13 mouse cellular contexts compared by ENCODE assay signal in genomic region chr12:113133260-113133659, GRCm38 (mm10). TPM values are rescaled to one million over a fixed set of nuclear protein-coding genes. Genes with fewer than 3 reads are reported as not detected.
DNase-seq lines count a peak whose midpoint lies in the region; ATAC-seq and TF ChIP-seq lines count a peak whose summit lies in the region.
"Had no signal": no experiment of that assay in that cellular context is flagged by ENCODE, and none has a peak within 500 bp of the region (broad histone marks: within the 10 kb centered on the region; RNA-seq: fewer than 3 reads in every experiment).

No protein-coding gene starts in this region.

- H3K27ac ChIP-seq in forebrain, embryonic 12.5 days = no peak overlapping the region
- no peak overlapping the region for H3K27ac ChIP-seq in forebrain, embryonic 14.5 days (ENCODE audit: low read depth, low read length)
- H3K27ac ChIP-seq in kidney, postnatal 0 days = no peak overlapping the region
- peak overlapping the region; percentile 98 for H3K27ac ChIP-seq in heart, embryonic 16.5 days (ENCODE audit: low read length)
- H3K27ac ChIP-seq: embryonic facial prominence, embryonic 13.5 days; neural tube, embryonic 12.5 days had no signal

- H3K4me3 ChIP-seq in forebrain, embryonic 12.5 days (replicated peaks) = no peak overlapping the region
- no peak overlapping the region for H3K4me3 ChIP-seq in forebrain, embryonic 14.5 days (ENCODE audit: low read depth, low read length)
- H3K4me3 ChIP-seq in kidney, postnatal 0 days (replicated peaks; ENCODE audit: low read depth, low read length) = no peak overlapping the region
- H3K4me3 ChIP-seq in heart, embryonic 16.5 days (ENCODE audit: low read length) = no peak overlapping the region
- H3K4me3 ChIP-seq: embryonic facial prominence, embryonic 13.5 days; neural tube, embryonic 12.5 days had no signal

- H3K9ac ChIP-seq in forebrain, embryonic 12.5 days = peak overlapping the region; percentile 4; the same call in 1 of the 2 replicates
- no peak overlapping the region for H3K9ac ChIP-seq in forebrain, embryonic 14.5 days (ENCODE audit: low read length)
- H3K9ac ChIP-seq in kidney, postnatal 0 days (ENCODE audit: low read depth, low read length) = 0 out of 2 replicates have a peak overlapping the region, but pooled peaks have one; percentile 2
- H3K9ac ChIP-seq in heart, embryonic 16.5 days (ENCODE audit: low read length) = peak overlapping the region; percentile 60
- H3K9ac ChIP-seq: embryonic facial prominence, embryonic 13.5 days; neural tube, embryonic 12.5 days had no signal

- ATAC-seq in forebrain, embryonic 12.5 days (ENCODE audit: low FRiP score) = no peak
- no peak for ATAC-seq in forebrain, embryonic 14.5 days
- ATAC-seq in kidney, postnatal 0 days (replicated peaks; ENCODE audit: low FRiP score, low read depth) = no peak
- ATAC-seq in heart, embryonic 16.5 days (replicated peaks; ENCODE audit: extremely low read depth, insufficient read depth, low FRiP score) = 0 out of 2 replicates have a peak, but pooled peaks have one; percentile 2

- no peak for DNase-seq in forebrain, embryonic 14.5 days (ENCODE audit: low spot score)
- DNase-seq in kidney, postnatal 0 days (ENCODE audit: low spot score) = no peak
- no peak for DNase-seq in kidney, adult 8-10 months
- peak; percentile 83 for DNase-seq in MN1 (ENCODE audit: low spot score)
- no peak for DNase-seq in urinary bladder, adult 2 months (ENCODE audit: low spot score)
- DNase-seq in embryo, embryonic 9.5 days (ENCODE audit: extremely low spot score) = no peak
- DNase-seq: right cerebral cortex, postnatal 25 days; thymus, postnatal 14 days had no signal

- no peaks in the 10 kb centered on the region for H3K27me3 ChIP-seq in forebrain, embryonic 12.5 days
- H3K27me3 ChIP-seq in forebrain, embryonic 14.5 days (replicated peaks; ENCODE audit: control insufficient read depth, insufficient read depth, low read length) = no peaks in the 10 kb centered on the region
- no peaks in the 10 kb centered on the region for H3K27me3 ChIP-seq in kidney, postnatal 0 days (ENCODE audit: insufficient read depth, low read length)
- no peaks in the 10 kb centered on the region for H3K27me3 ChIP-seq in heart, embryonic 16.5 days (ENCODE audit: control insufficient read depth, insufficient read depth, low read length)
- H3K27me3 ChIP-seq: embryonic facial prominence, embryonic 13.5 days; neural tube, embryonic 12.5 days had no signal

- no peaks in the 10 kb centered on the region for H3K9me3 ChIP-seq in forebrain, embryonic 12.5 days
- H3K9me3 ChIP-seq in forebrain, embryonic 14.5 days (replicated peaks; ENCODE audit: control insufficient read depth, low read length) = no peaks in the 10 kb centered on the region
- no peaks in the 10 kb centered on the region for H3K9me3 ChIP-seq in kidney, postnatal 0 days (replicated peaks; ENCODE audit: low read length)
- H3K9me3 ChIP-seq in heart, embryonic 16.5 days (replicated peaks; ENCODE audit: control insufficient read depth, low read length) = no peaks in the 10 kb centered on the region
- H3K9me3 ChIP-seq: embryonic facial prominence, embryonic 13.5 days; neural tube, embryonic 12.5 days had no signal

- no peak for TF ChIP-seq CTCF in kidney, postnatal 0 days (IDR thresholded peaks at IDR 0.05; ENCODE audit: low read depth)

- H3K4me1 ChIP-seq in forebrain, embryonic 12.5 days = peaks cover 7% of the 10 kb centered on the region; the same call in 1 of the 2 replicates
- H3K4me1 ChIP-seq in forebrain, embryonic 14.5 days (ENCODE audit: control insufficient read depth, insufficient read depth, low read length) = no peaks in the 10 kb centered on the region; the same call in 1 of the 2 replicates
- no peaks in the 10 kb centered on the region for H3K4me1 ChIP-seq in kidney, postnatal 0 days (replicated peaks; ENCODE audit: insufficient read depth, low read length)
- peaks cover 52% of the 10 kb centered on the region for H3K4me1 ChIP-seq in heart, embryonic 16.5 days (ENCODE audit: control insufficient read depth, insufficient read depth, low read length)

- H3K36me3 ChIP-seq in forebrain, embryonic 12.5 days (replicated peaks) = peaks cover 100% of the 10 kb centered on the region
- peaks cover 100% of the 10 kb centered on the region for H3K36me3 ChIP-seq in forebrain, embryonic 14.5 days (ENCODE audit: control insufficient read depth, insufficient read depth, low read length)
- H3K36me3 ChIP-seq in kidney, postnatal 0 days (ENCODE audit: insufficient read depth, low read length) = peaks cover 91% of the 10 kb centered on the region
- H3K36me3 ChIP-seq in heart, embryonic 16.5 days (ENCODE audit: control insufficient read depth, insufficient read depth) = peaks cover 68% of the 10 kb centered on the region

- WGBS in forebrain, embryonic 12.5 days = 90% methylated on average over 9 of the region's 9 CpGs
- 89% methylated on average over 9 of the region's 9 CpGs for WGBS in forebrain, embryonic 14.5 days
- WGBS in kidney, postnatal 0 days = 92% methylated on average over 9 of the region's 9 CpGs
- 72% methylated on average over 9 of the region's 9 CpGs for WGBS in heart, embryonic 16.5 days

- no peak overlapping the region for H3K4me2 ChIP-seq in forebrain, embryonic 12.5 days
- H3K4me2 ChIP-seq in forebrain, embryonic 14.5 days (ENCODE audit: low read length) = no peak overlapping the region
- no peak overlapping the region for H3K4me2 ChIP-seq in kidney, postnatal 0 days (ENCODE audit: low read length)
- H3K4me2 ChIP-seq in heart, embryonic 16.5 days (ENCODE audit: low read depth, low read length) = peak overlapping the region; percentile 33
- H3K4me2 ChIP-seq: embryonic facial prominence, embryonic 13.5 days; neural tube, embryonic 12.5 days had no signal

RNA-seq across cellular contexts. Expression of gene Crip2, which starts 6.8 kb away (rescaled TPM):
- polyA plus RNA-seq in forebrain, embryonic 12.5 days (2016; fragmentation: Nextera tagmentation; extraction: Ambion mirVana) = 223 and 227 TPM in 2 replicates
- 354 and 404 TPM in 2 replicates for polyA plus RNA-seq in forebrain, embryonic 14.5 days (2014; fragmentation: Nextera tagmentation; extraction: Ambion mirVana)
- polyA plus RNA-seq in kidney, postnatal 0 days (2015; fragmentation: Nextera tagmentation; extraction: Ambion mirVana) = 227 and 239 TPM in 2 replicates
- 1,743 and 2,017 TPM in 2 replicates for polyA plus RNA-seq in heart, embryonic 16.5 days (2015; fragmentation: Nextera tagmentation; extraction: Ambion mirVana)
- polyA plus RNA-seq in urinary bladder, adult 2 months (2012; rRNA removed) = 303 and 339 TPM in 2 replicates

RNA-seq across cellular contexts. Expression of gene Crip1, which starts 12.9 kb away (rescaled TPM):
- polyA plus RNA-seq in forebrain, embryonic 12.5 days (2016; fragmentation: Nextera tagmentation; extraction: Ambion mirVana) = 48.5 and 62.0 TPM in 2 replicates
- polyA plus RNA-seq in forebrain, embryonic 14.5 days (2014; fragmentation: Nextera tagmentation; extraction: Ambion mirVana) = 32.5 and 46.1 TPM in 2 replicates
- polyA plus RNA-seq in kidney, postnatal 0 days (2015; fragmentation: Nextera tagmentation; extraction: Ambion mirVana) = 350 and 357 TPM in 2 replicates
- polyA plus RNA-seq in heart, embryonic 16.5 days (2015; fragmentation: Nextera tagmentation; extraction: Ambion mirVana) = 719 and 763 TPM in 2 replicates
- polyA plus RNA-seq in urinary bladder, adult 2 months (2012; rRNA removed) = 805 and 1,244 TPM in 2 replicates

RNA-seq across cellular contexts. Expression of gene Tedc1, which starts 23.0 kb away (rescaled TPM):
- 48.3 and 49.6 TPM in 2 replicates for polyA plus RNA-seq in forebrain, embryonic 12.5 days (2016; fragmentation: Nextera tagmentation; extraction: Ambion mirVana)
- 9.5 and 10.2 TPM in 2 replicates for polyA plus RNA-seq in forebrain, embryonic 14.5 days (2014; fragmentation: Nextera tagmentation; extraction: Ambion mirVana)
- polyA plus RNA-seq in kidney, postnatal 0 days (2015; fragmentation: Nextera tagmentation; extraction: Ambion mirVana) = 14.8 and 16.7 TPM in 2 replicates
- 25.0 and 28.1 TPM in 2 replicates for polyA plus RNA-seq in heart, embryonic 16.5 days (2015; fragmentation: Nextera tagmentation; extraction: Ambion mirVana)
- polyA plus RNA-seq in urinary bladder, adult 2 months (2012; rRNA removed) = 1.3 TPM in 2 replicates

RNA-seq across cellular contexts. Expression of gene Mta1, which starts 35.2 kb away (rescaled TPM):
- 22.2 and 22.7 TPM in 2 replicates for polyA plus RNA-seq in forebrain, embryonic 12.5 days (2016; fragmentation: Nextera tagmentation; extraction: Ambion mirVana)
- 16.6 and 18.7 TPM in 2 replicates for polyA plus RNA-seq in forebrain, embryonic 14.5 days (2014; fragmentation: Nextera tagmentation; extraction: Ambion mirVana)
- 11.5 and 13.2 TPM in 2 replicates for polyA plus RNA-seq in kidney, postnatal 0 days (2015; fragmentation: Nextera tagmentation; extraction: Ambion mirVana)
- polyA plus RNA-seq in heart, embryonic 16.5 days (2015; fragmentation: Nextera tagmentation; extraction: Ambion mirVana) = 10.8 and 12.1 TPM in 2 replicates
- 43.1 and 55.5 TPM in 2 replicates for polyA plus RNA-seq in urinary bladder, adult 2 months (2012; rRNA removed)

RNA-seq across cellular contexts. Expression of gene Tmem121, which starts 52.5 kb away (rescaled TPM):
- 21.6 and 21.9 TPM in 2 replicates for polyA plus RNA-seq in forebrain, embryonic 12.5 days (2016; fragmentation: Nextera tagmentation; extraction: Ambion mirVana)
- 28.9 and 31.5 TPM in 2 replicates for polyA plus RNA-seq in forebrain, embryonic 14.5 days (2014; fragmentation: Nextera tagmentation; extraction: Ambion mirVana)
- polyA plus RNA-seq in kidney, postnatal 0 days (2015; fragmentation: Nextera tagmentation; extraction: Ambion mirVana) = 6.4 and 6.9 TPM in 2 replicates
- 5.5 and 7.8 TPM in 2 replicates for polyA plus RNA-seq in heart, embryonic 16.5 days (2015; fragmentation: Nextera tagmentation; extraction: Ambion mirVana)
- 0.69 and 0.98 TPM in 2 replicates for polyA plus RNA-seq in urinary bladder, adult 2 months (2012; rRNA removed)
- polyA plus RNA-seq: liver, adult 2 months had no signal
